Mouse (Mus musculus): Measurements from ENCODE around the gene Nav3.

- TF ChIP-seq CTCF (IDR thresholded peaks at IDR 0.05; ENCODE audit: low read depth, low read length), result no peak
- no peak for TF ChIP-seq POLR2A (IDR thresholded peaks at IDR 0.05; ENCODE audit: borderline replicate concordance, low read depth, low read length)
These were observed 286.6 kb downstream of the Nav3 start for GRCm38 (mm10) chr10:110169416-110169815.
